Comparison of ENCODE assay signal across 8 mouse cellular contexts in genomic region chr9:76323186-76323701, GRCm38 (mm10). TPM values are rescaled to one million over a fixed set of nuclear protein-coding genes. Genes with fewer than 3 reads are reported as not detected.
DNase-seq lines count a peak whose midpoint lies in the region; ATAC-seq and TF ChIP-seq lines count a peak whose summit lies in the region.

No protein-coding gene starts in this region.

- DNase-seq in cerebellum, adult 18-20 months: peak; percentile 2 to 19
- DNase-seq in cerebellum, adult 8-10 months: no peak
- peak; percentile 1 for DNase-seq in ovary, postnatal 10 days (ENCODE audit: low spot score)
- DNase-seq in ovary, adult 18-20 months (ENCODE audit: low spot score): no peak
- no peak for DNase-seq in heart, postnatal 0 days (ENCODE audit: low spot score)
- peak; percentile 22 for DNase-seq in left cerebral cortex, postnatal 4 days
- peak; percentile 74 for DNase-seq in neural tube, embryonic 11.5 days (ENCODE audit: low spot score)
- DNase-seq in thymus, postnatal 36 days: no peak

- H3K27ac ChIP-seq in heart, postnatal 0 days (ENCODE audit: low read depth): no peak overlapping the region
- no peak overlapping the region for H3K27ac ChIP-seq in neural tube, embryonic 11.5 days (ENCODE audit: low read depth, low read length)

- no peak for TF ChIP-seq CTCF in heart, postnatal 0 days (IDR thresholded peaks at IDR 0.05; ENCODE audit: low read depth)

- under 1% methylated on average over 29 of the region's 29 CpGs for WGBS in heart, postnatal 0 days
- under 1% methylated on average over 29 of the region's 29 CpGs for WGBS in neural tube, embryonic 11.5 days

- H3K4me2 ChIP-seq in heart, postnatal 0 days (ENCODE audit: low read depth, low read length): peak overlapping the region; percentile 83
- H3K4me2 ChIP-seq in neural tube, embryonic 11.5 days (ENCODE audit: low read depth): peak overlapping the region; percentile 64

- no peaks in the 10 kb centered on the region for H3K9me3 ChIP-seq in heart, postnatal 0 days (replicated peaks; ENCODE audit: control insufficient read depth, low read length)
- no peaks in the 10 kb centered on the region for H3K9me3 ChIP-seq in neural tube, embryonic 11.5 days (ENCODE audit: control insufficient read depth, low read length)

- H3K9ac ChIP-seq in heart, postnatal 0 days (replicated peaks; ENCODE audit: low read depth, low read length): no peak overlapping the region
- peak overlapping the region; percentile 16 for H3K9ac ChIP-seq in neural tube, embryonic 11.5 days (ENCODE audit: low read length)

- H3K36me3 ChIP-seq in heart, postnatal 0 days (replicated peaks; ENCODE audit: control insufficient read depth, insufficient read depth, low read length): no peaks in the 10 kb centered on the region
- no peaks in the 10 kb centered on the region for H3K36me3 ChIP-seq in neural tube, embryonic 11.5 days (ENCODE audit: control insufficient read depth, insufficient read depth, low read length)

- H3K27me3 ChIP-seq in heart, postnatal 0 days (ENCODE audit: control insufficient read depth, insufficient read depth, low read length): peaks cover 28% of the 10 kb centered on the region
- H3K27me3 ChIP-seq in neural tube, embryonic 11.5 days (ENCODE audit: control insufficient read depth, insufficient read depth, low read length): peaks cover 2% of the 10 kb centered on the region

- no peak for ATAC-seq in heart, postnatal 0 days (ENCODE audit: insufficient read depth, low read depth)
- peak; percentile 83 for ATAC-seq in neural tube, embryonic 11.5 days (ENCODE audit: insufficient read depth, low FRiP score, low TSS enrichment)

- intact Hi-C loops in left cerebral cortex, postnatal 4 days (cut with DNase I): no loop called here

- peak overlapping the region; percentile 45 for H3K4me3 ChIP-seq in heart, postnatal 0 days (ENCODE audit: low read depth, low read length)
- peak overlapping the region; percentile 41 for H3K4me3 ChIP-seq in neural tube, embryonic 11.5 days (ENCODE audit: low read depth, low read length)

- H3K4me1 ChIP-seq in heart, postnatal 0 days (ENCODE audit: control insufficient read depth, insufficient read depth): no peaks in the 10 kb centered on the region
- no peaks in the 10 kb centered on the region for H3K4me1 ChIP-seq in neural tube, embryonic 11.5 days (ENCODE audit: control insufficient read depth, insufficient read depth, low read length)

- no peak for TF ChIP-seq EP300 in heart, postnatal 0 days (IDR thresholded peaks at IDR 0.05; ENCODE audit: low read depth)

RNA-seq across cellular contexts. Expression of gene Hcrtr2, which starts 0.4 kb away (rescaled TPM):
- total RNA-seq in heart, postnatal 0 days (2014; rRNA removed; ENCODE audit: low replicate concordance): not detected in 2 replicates
- not detected in 2 replicates for polyA plus RNA-seq in heart, postnatal 0 days (2015; fragmentation: Nextera tagmentation; extraction: Ambion mirVana)
- total RNA-seq in left cerebral cortex, postnatal 4 days (2021): 1 to 10 TPM; 6.4 to 6.6 TPM
- polyA plus RNA-seq in neural tube, embryonic 11.5 days (2014; fragmentation: Nextera tagmentation; extraction: Ambion mirVana): 0.43 and 0.68 TPM in 2 replicates

Comparison
In these comparisons a context has a peak if more than half of its experiments do, and no peak if none do; other contexts are left out.
1. DNase-seq: peak in cerebellum, adult 18-20 months (2 of 2), ovary, postnatal 10 days (single experiment), left cerebral cortex, postnatal 4 days (single experiment) and neural tube, embryonic 11.5 days (single experiment); none in cerebellum, adult 8-10 months (single experiment), ovary, adult 18-20 months (single experiment), heart, postnatal 0 days (single experiment) and thymus, postnatal 36 days (0 of 2).